Mouse (Mus musculus): ENCODE measurements around the gene Prl2c3. TPM values are rescaled to one million over a fixed set of nuclear protein-coding genes. Genes with fewer than 3 reads are reported as not detected.

Prl2c3 gene
- polyA plus RNA-seq, 1 experiment from 2014 or later: not detected

Other genes with a start within 250 kb of the Prl2c3 start
- 8.4 and 13.4 TPM in 2 replicates for gene Ero1lb, start 234.2 kb downstream of the Prl2c3 start, polyA plus RNA-seq (2015; fragmentation: Nextera tagmentation; extraction: Ambion mirVana)
- 0.47 TPM in 1 of 2 replicates, not detected in the other for gene Prl2c2, start 205.3 kb upstream of the Prl2c3 start, polyA plus RNA-seq (2015; fragmentation: Nextera tagmentation; extraction: Ambion mirVana)